Mouse (Mus musculus) heart, postnatal 36 days (tissue): Measurements from ENCODE around the gene H2-T3. TPM values are rescaled to one million over a fixed set of nuclear protein-coding genes. Genes with fewer than 3 reads are reported as not detected.
"Not testable (repeated sequence)": the region's sequence is repeated elsewhere in the genome, so short reads cannot be mapped to it uniquely, and the experiment has no call there.

Source experiments
- DNase-seq, 2 experiments: peaks; one replicate each; pipeline ENCODE4 v3.0.0; 2021 to 2022
- intact Hi-C: fragments of 180-260 bp; cut with DNase I; formaldehyde crosslinking; loops from one replicate; pipeline ENCODE4 v1.15.1; 2025
- total RNA-seq, 2 experiments: library from RNA; stranded (reverse); gene quantifications; 2 replicates each; pipeline ENCODE4 v1.2.3; 2021

H2-T3 gene
- total RNA-seq = not detected

DNA sequence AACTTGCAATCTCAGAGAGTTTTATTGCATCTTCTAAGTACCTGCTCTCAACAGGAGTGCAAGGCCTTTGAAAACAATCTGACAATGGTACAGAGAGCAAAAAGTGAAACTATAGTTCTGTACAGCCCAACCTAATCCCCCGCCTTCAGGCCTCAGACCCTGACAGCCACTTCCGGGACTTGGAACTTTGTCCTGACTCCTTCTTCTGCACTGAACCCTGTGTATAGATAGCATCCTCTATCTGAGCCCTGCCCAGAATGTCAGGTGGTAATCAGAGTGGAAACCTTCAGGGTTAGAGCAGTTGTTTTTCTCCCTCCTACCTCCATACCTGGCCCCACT is at the start of gene H2-T3:
Gene H2-T3, minus strand, starts transcription at position 119 of the 339 bp plus-strand sequence.
- intact Hi-C loops = loop anchor here (5.0 kb wide), 1 partner anchor 253 kb away; no protein-coding TSS in a partner anchor

DNA sequence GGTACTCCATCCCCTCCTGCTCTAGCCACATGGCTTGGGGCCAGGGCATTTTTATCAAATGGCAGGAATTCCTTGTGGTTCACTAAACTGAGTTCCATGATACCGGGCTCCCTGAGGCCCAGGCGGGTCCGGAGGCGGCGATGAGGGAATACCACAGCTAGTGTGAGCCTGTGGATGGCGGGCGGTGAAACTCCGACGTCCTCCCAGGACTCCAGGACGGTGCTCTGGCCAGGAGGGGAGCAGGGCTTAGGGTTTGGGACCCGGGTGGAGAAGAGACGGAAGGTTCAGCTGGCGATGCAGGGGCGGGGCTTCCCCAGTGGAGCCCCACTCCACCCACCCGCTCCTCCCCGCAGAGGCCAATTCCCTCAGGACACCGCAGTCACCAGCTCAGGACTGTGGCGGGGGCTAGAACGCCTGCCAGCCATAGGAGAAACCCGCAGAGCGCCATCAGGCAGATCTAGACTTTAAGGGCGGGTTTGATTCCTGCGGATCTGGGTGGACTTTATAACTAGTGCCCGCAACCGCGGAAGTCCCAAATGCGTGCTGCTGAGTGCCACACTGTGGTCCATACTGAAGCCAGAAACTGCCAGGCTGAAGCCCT is 47.3 kb upstream of the H2-T3 start:
- intact Hi-C loops = no loop called here
- no peak for DNase-seq

More for the DNA sequence above, at the start of gene H2-T3:
- no peak for DNase-seq

DNA sequence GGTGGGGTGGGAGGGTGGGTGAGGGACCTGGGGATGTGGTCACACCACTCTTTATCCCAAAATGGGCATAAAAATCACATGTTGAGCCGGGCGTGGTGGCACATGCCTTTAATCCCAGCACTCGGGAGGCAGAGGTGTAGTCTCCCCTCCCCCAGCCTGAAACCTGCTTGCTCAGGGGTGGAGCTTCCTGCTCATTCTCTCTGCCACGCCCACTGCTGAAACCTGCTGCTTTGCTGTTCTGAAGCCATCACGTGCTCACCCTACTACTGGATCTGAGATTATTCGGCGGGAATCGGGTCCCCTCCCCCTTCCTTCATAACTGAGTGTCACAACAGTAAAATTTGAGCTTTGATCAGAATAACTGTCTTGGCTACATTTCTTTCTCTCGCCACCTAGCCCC is 45.2 kb upstream of the H2-T3 start:
- intact Hi-C loops, DNase-seq: not testable (repeated sequence)

DNA sequence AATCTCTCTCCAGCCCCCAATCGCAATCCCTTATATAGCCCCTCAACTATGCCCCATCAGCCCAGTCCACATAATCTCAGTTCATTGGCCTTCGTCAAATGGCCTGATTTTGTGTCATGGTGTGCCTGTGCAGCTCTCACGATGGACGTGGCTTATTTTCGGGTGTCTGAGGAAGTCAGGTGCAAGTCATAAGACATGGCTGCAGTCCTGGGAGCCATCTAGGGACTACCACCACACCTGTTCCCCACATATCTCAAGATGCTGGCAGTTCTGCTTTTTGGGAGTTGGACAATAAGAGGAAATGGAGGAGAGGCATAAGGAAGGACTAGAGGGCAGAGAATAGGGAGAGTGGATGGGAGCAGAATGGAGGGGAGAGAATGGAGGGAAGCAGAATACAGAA is 43.5 kb upstream of the H2-T3 start:
- DNase-seq = no peak
- intact Hi-C loops = no loop called here

DNA sequence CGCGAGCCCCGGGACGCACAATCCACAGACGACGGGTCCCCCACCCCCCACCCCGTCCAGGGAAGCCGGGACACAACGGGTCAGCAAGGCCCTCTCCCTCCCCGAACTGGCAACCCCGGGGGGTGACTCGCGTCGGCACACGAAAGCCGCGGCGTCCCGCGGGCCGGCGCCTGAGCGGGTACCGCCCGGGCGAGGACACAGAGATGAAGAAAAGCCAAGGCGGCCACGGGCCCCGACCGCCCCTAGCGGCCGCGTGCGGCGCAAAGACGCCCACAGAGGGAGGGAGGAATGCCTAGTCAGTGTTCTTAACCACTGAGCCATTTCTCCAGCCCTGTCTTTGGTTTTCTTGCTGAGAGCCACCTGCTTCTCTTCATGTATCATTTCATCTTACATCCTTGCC is 41.2 kb upstream of the H2-T3 start:
- peak; percentile 65 to 72 for DNase-seq
- intact Hi-C loops = no loop called here

DNA sequence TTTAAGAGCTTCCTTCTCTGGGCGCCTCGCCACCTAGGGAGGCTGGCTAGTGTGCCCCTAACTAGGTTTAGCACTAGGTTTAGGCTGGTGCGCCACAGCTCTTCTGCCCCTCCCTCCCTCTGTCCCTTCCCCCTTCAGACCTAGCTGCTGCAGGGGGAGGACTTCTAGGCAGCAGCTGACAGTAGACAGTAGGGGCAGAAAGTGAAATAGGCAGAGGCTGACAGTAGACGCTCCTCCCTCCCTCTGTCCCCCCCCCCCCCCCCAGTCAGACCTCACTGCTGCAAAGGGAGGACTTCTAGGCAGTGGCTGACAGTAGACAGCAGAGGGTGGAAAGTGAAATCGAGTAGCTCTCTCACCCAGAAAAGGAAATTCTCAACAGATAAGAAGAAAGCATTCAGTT is 39.0 kb upstream of the H2-T3 start:
- intact Hi-C loops = no loop called here
- DNase-seq = no peak

DNA sequence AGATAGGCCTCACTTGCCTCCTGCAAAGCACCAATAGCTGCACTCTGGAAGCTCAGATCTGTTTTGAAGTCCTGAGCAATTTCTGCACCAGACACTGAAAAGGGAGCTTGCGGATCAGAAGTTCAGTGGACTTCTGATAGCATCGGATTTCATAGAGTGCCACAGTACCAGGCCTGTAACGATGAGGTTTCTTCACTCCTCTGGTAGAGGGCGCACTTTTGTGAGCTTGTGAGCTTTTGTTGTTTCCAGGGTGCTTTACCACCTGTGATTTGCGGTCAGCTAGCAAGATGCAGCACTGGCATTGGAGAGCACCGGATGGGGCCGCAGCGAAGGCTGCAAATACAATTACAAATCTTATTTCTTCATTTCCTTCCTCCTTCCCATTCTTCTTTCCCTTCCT is 36.8 kb upstream of the H2-T3 start:
- intact Hi-C loops = no loop called here

DNA sequence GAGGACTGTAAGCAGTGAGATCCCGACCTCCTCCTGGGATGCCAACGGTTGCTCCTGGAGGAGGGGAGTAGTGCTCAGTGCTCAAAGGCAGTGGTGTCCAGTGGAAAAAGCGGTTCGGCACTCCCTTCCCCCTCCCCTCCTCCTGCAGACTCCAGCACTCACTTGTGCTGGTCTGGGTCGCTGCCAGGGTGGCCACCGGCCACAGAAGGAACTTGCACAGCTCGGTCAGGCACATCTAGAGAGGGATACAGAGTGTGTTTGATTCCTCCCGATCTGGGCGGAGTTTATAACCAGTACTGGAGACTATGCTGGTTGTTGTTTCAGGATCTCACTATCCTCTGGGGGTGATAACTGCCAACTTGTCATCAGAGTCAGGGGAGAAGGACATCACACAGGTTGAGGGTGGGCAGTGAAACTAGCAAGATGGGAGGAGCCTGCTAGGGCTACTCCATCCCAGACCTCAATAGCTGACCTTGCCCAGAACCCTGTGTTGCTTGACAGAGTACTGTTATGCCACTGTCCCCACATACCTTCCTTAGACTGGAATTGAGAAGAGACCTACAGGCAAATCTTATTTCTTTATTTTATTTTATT is 35.2 kb upstream of the H2-T3 start:
- intact Hi-C loops = no loop called here
- DNase-seq = no peak

More for the DNA sequence above, 36.8 kb upstream of the H2-T3 start:
- DNase-seq = no peak

DNA sequence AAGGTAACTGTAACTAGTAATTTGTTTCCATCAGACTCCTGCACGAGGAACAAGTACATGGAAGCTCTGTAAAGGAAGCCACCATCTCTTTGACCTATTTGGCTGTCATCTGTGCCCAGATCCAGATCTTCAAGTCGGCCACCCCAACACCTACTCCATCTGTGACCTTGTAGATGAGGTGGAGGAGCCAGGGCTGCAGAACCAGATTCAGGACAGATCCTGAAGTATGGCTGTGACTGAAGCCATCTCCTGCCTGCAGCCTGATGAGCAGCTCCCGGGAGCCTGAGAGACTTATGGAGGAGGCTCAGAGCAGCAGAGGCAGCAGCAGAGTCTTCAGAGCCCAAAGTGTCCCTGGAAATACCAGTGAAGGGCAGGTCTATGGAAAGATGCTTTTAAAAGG is 34.4 kb upstream of the H2-T3 start:
- no peak for DNase-seq
- intact Hi-C loops = no loop called here

DNA sequence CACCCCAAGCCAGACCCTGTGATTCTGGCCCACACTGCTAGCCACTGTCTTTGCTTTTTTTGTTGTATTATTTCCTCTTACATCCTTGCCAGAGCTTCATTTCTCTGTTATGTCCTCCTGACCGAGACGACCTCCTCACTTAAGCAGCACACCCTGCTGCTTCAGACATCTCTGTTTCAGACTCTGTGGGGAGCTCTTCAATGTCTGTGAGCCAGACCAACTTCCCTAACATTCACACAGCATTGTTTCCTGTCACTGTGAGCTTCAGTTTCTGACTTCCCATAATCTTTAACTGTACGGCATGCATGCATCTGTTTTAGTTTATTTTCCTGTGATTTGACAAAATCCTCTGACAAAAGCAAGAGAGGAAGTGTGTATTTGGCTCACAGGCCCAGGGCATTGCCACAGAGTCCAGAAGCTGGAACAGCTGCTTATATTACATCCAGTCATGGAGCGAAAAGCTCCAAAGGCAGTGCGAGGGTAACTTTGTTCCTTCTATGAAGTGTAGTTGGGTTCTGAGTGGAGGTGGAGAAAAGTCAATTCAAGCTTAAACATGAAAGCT is 28.6 kb upstream of the H2-T3 start:
- intact Hi-C loops = no loop called here
- DNase-seq = no peak

DNA sequence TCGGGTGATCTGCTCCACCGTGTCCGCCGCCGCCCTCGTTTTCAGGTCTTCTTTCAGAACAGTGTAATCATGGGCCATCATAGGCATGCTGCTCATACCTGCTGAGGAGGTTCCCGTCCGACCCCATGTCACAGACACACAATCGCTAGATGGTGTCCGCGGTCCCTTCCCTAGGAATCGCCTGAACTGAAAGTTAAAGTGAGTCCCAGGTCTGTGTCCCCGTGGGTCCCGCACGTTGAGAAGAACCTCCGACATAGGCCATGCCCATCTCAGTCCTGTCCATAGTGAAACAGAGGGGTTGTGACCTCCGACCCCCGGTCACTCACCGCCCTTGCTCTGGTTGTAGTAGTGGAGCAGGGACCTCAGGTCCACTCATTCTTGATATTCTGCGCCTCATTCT is 25.5 kb upstream of the H2-T3 start:
- intact Hi-C loops = no loop called here
- no peak for DNase-seq

DNA sequence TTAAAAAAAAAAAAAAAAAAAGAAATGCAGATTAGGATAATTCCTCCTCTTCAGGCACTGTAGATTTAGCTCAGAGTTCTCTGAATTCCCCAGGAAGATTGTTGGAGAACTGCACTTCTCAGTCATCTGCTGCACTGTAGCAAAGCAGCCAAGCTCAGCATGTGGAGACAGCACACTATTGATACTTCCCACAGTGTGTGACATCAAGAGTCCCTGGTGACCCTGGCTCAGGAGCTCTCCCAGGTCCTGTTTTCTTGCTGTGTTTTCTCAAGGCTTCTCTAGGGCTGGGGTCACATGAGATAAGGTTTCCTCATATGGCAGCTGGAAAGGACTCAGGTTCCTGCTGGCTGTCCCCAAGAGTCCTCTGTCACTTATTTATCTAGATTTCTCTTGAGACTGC is 16.8 kb upstream of the H2-T3 start:
- DNase-seq = no peak
- intact Hi-C loops = no loop called here

DNA sequence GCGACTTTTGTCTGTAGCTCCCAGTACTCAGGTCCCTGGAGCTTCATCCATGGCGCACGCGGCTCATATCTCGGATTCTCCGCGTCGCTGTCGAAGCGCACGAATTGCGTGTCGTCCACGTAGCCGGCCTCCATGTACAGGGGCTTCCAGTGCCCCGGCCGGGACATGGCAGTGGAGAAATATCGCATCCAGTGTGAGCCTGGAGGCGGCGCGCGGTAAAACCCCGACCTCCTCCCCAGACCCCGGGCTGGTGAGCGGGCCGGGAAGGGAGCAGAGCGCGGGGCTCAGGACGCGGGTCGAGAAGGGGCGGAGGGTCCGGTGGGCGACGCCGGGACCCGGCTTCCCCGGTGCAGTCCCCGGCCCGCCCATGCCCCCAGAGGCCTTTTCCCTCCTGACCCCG is 15.8 kb upstream of the H2-T3 start:
- intact Hi-C loops = no loop called here
- no peak for DNase-seq

DNA sequence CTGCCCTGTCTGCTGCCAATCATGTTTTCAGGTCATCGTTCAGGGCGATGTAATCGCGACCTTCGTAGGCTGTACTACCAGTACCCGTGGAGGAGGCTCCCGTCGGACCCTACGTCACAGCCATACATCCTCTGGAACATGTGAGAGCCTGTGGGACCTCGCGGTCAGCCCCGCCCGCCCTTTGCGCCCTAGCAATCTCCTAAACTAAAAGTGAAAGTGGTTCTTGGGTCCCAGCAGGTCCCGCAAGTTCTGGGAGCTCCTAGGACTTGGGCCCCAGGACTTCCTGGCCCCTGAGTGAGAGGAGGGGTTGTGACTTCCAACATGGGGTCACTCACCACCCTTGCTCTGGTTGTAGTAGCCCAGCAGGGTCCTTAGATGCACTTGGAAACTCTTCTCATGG is 15.4 kb upstream of the H2-T3 start:
- intact Hi-C loops = no loop called here

DNA sequence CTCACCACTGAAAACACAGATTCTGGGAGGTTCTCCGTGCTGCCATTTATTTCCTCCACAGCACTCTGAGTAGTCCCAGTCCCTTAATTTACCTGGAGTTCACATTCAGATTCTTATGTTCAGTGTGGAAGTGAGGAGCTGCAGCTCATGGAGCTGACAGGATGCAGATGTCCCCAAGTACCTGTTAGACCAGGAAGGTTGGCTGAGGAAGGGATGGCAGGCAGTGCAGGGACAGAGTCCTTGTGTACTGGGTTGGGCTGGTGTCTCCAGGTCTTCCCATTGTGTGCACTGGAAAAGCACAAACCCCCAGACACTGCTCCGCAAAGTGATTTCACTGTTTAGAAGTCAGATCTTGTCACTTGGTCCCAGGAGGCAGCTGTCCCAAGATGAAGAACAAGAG is 11.8 kb upstream of the H2-T3 start:
- DNase-seq = no peak
- intact Hi-C loops = no loop called here

More for the DNA sequence above, 15.4 kb upstream of the H2-T3 start:
- peak; percentile 23 to 37 for DNase-seq

DNA sequence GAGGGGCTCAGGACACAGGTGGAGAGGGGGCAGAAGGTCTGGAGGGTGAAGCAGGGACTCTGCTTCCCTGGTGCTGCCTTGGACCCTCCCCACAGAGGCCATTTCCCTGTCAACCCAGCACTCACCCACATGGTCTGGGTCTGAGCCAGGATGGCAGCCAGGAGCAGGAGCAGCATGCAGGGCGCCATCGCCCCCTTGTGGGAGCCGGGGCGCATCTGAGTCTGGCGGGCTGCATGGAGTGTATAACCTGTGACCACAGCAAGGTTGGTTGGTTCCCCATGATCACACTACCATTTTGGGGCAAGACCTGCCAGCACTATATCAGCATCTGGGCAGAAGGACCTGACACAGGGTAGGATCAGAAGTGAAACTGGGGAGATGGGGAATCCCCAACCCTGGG is 8.2 kb upstream of the H2-T3 start:
- intact Hi-C loops = no loop called here
- DNase-seq = no peak

DNA sequence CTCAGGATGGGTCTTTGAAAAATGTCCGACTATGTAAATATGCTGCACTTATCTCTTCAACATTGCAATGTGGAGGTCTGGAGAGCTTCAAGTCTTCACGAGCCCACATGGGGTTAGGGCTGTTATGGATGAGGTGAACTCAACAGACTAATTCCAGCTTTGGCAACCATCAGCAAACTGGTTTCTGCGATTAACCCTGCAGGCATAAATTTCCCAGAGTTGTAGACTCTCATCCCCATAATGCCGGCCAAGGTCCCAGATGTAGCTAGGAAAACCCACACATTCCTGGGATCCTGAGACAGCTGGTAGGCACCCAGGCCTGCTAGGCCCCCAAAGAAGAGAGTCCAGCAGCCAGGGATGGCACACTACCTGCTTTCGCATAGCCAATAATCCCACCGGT is 4.4 kb upstream of the H2-T3 start:
- intact Hi-C loops = loop anchor here (5.0 kb wide), 1 partner anchor 257 kb away; no protein-coding TSS in a partner anchor
- DNase-seq = no peak

DNA sequence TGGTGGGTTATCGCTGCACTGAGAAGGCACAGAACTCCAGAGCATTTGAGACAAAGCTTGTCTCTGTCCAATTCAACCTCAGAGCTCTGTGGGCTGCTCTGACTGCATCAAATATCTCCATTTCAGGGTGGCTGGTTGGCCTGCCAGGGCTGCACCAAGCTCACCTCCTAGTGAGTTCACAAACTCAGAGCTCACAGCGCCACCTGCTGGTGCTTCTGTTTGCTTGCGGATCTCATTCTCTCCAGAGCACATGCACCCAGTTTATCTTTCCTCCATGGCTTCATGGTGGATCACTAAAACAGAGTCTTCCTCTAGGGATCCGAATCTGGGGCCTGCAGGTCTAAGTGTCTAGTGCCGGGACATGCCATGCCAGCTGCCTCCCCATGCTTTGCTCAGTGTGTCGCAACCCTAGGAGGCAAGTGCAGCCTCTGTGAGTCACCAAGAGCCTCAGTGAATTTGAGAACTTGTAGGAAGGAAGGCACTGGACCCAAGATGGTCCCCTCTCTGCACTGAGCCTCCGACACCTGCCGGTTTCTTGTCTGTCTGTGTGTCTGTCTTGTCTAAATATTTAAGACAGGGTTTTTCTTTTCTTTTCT is 3.6 kb upstream of the H2-T3 start:
- DNase-seq = peak; percentile 43 to 69
- intact Hi-C loops = loop anchor here (2.0 to 5.0 kb wide), 2 partner anchors 197 to 256 kb away; no protein-coding TSS in a partner anchor

DNA sequence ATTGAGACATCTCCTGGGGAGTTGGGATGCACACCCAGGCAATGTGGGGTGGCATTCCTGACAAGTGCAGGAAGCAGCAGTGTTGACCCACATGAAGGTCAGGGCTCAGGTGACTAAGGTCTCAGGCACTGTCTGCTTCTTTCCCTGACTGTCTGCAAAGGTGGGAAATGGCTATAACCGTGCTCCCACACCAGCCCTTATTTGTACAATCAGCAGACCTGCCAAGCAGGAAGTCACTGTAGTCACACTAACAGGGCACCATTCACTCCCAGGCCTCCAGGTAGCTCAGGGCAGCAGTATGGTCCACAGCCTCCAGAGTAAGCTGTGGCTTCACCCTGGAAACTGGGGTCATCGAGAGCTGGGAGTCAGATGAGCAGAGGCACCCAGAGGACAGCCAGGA is 2.3 kb upstream of the H2-T3 start:
- DNase-seq = no peak
- intact Hi-C loops = loop anchor here (1.0 to 5.0 kb wide), 3 partner anchors 131 to 255 kb away; no protein-coding TSS in a partner anchor

DNA sequence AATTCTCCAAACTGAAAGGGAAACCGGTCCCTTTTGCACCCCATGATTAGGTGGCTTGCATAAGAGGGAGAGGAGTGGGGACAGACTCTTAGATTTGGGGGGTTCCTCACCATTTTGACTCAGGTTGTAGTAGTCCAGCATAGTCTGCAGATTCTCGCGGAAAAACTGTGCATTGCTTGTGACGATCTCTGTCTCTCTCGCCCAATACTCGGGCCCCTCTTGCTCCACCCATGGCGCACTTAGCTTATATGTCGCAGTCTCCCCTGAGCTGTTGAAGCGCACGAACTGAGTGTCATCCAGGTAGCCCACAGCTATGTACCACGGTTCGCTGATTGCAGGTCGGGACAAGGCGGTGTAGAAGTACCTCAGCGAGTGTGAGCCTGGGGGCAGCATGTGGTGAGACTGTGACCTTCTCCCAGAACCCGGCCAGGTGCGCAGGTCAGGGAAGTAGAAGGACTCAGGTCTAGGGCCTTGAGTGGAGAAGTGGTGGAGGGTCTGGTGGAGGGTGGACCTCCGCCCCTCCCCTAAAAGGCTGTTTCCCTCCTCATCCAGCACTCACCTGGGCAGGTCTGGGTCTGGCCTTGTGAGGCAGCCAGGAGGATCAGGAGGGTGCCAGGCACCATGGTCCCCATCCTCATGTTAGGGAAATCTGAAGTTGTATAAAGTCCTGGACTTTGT is 457 bp downstream of the H2-T3 start:
- no peak for DNase-seq
- intact Hi-C loops = loop anchor here (5.0 kb wide), 2 partner anchors 102 to 252 kb away; no protein-coding TSS in a partner anchor

DNA sequence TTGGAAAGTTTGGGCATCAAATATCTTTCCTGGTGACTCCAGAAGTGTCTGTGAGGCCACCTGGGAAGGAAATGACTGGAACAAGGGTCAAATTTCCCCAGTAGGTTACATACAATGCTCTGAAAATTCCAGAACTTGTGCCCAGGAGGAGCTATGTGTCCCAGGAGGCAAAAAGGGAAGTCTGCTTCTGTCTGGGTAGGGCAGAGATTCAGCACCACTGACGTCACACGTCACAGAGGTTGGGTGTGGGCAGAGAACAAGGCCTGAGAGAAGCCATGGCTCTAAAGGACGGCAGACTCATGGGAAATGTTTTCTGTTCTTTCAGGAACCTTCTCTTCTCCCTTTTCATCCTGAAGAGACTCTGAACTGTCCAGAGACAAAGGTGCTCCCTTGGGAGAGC is 2.5 kb downstream of the H2-T3 start:
- intact Hi-C loops = loop anchor here (5.0 kb wide), 1 partner anchor 100 kb away; no protein-coding TSS in a partner anchor
- no peak for DNase-seq
